Mouse (Mus musculus) adrenal gland, postnatal 25 days (tissue): Measurements from ENCODE around the gene Tmem238. TPM values are rescaled to one million over a fixed set of nuclear protein-coding genes. Genes with fewer than 3 reads are reported as not detected.

Source experiments
- DNase-seq: peaks from one replicate; pipeline ENCODE4 v3.0.0; 2021; ENCODE audit warnings: mixed read lengths
- total RNA-seq: library from RNA; stranded (reverse); gene quantifications from 2 replicates; pipeline ENCODE4 v1.2.3, GENCODE M21; 2021

Tmem238 gene
- total RNA-seq, 1 experiment from 2014 or later: 13.4 TPM

DNA sequence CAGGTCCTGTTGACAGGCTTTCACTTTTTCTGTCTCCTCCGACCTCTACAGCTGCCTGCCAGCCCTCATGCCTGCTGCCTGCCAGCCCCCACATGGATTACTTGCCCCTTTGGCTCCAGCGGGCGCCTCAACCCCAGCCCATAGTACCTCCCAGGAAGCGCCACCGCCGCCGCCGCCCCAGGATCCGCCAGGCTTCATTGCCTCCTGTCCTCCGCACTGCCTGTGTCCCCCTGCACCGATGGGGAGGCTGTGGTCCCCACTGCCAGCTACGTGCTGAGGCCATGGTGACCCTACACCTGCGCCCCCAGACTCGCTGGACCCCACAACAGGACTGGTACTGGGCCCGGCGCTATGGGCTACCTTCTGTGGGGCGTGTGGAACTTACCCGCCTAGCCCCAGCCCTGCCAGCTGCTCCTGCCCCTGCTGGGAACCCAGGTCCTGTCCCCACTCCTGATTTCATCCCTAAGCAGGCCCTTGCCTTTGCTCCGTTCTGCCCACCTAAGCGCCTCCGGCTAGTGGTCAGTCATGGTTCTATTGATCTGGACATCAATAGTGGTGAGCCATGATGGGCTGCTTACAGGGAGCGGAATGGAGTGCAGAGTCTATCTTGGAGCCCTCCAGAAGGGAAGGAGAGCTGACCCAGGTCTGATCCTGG, 43.0 kb downstream of the Tmem238 start:
- DNase-seq: no peak

- no peak for DNase-seq
Measured at GRCm38 (mm10) chr7:4744886-4745285, 44.6 kb downstream of the Tmem238 start.

GRCm38 (mm10) chr7:4743354-4743753, 46.1 kb downstream of the Tmem238 start:
- no peak for DNase-seq

DNA sequence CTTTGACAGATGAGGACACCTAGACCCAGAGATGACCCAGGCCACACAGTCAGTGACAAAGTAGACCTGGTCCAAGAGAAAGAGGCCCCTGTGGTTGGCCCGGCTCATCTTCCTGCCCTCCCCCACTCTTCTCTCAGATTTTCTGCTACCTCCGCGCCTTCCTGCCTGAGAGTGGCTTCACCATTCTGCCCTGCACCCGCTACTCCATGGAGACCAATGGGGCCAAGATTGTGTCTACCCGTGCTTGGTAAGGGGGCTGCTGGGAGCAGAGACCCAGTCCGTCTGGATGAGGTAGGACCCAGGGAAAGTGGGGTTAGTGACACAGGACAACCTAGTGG, 47.0 kb downstream of the Tmem238 start:
- DNase-seq: no peak

GRCm38 (mm10) chr7:4741672-4742481, 47.6 kb downstream of the Tmem238 start:
- no peak for DNase-seq

DNA sequence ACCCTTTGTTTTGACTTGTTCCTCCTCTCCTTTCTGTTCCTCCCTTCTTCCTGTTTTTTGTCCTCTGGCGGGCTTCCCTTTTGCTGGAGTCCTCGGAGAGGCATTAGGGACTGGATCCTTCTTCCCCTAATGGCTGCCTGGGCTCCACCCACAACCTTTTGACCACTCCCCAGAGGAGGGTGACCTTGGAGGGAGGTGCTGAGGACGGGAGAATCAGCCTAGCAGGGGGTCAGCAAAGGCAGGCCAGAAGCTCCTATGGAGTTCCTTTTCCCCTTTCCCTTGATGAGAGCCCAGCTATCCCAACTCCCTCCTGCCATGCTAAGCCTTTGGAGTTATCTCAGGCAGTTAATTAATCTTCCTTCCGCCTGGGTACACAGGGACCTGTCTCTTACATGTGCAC, 48.3 kb downstream of the Tmem238 start:
- peak; percentile 54 for DNase-seq

DNA sequence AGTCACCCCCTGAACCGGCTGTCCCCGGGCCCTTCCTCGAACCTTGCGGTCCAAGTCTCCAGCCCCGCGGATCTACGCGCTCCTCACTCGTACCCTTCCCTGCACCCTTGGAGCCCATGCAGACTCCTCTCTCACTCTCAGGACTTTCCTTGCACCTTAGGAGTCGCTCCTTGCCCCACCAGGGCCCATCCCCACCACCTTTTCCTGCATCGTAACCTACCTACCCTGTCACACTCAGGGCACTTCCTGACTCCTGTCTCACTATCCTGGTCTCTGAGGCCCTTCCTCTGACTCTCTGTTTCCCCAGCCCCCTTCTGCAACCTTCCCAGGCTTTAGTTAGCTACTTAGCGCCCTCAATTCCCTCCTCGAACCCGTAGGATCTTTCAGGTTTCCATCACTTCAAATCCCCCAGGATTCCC, 49.1 kb downstream of the Tmem238 start:
- no peak for DNase-seq

- DNase-seq: peak; percentile 92
Measured at GRCm38 (mm10) chr7:4739544-4740275, 49.7 kb downstream of the Tmem238 start, which contains the start of gene Kmt5c. TSS of gene Kmt5c (plus strand) at chr7:4740115.

GRCm38 (mm10) chr7:4739041-4739543, 50.4 kb downstream of the Tmem238 start:
- no peak for DNase-seq

Other genes starting within 250 kb of the Tmem238 start
- 7.0 and 8.9 TPM in 2 replicates for gene Syt5, start 242.1 kb downstream of the Tmem238 start, total RNA-seq
- not detected in 2 replicates for gene Ptprh, start 185.6 kb downstream of the Tmem238 start, total RNA-seq
- 9.3 and 10.2 TPM in 2 replicates for gene Tmem86b, start 158.2 kb downstream of the Tmem238 start, total RNA-seq
- gene Ppp6r1, start 130.6 kb downstream of the Tmem238 start, total RNA-seq: 98.1 and 99.6 TPM in 2 replicates
- 42.2 and 47.8 TPM in 2 replicates for gene Hspbp1, start 104.6 kb downstream of the Tmem238 start, total RNA-seq
- gene Brsk1, start 99.1 kb downstream of the Tmem238 start, total RNA-seq: 4.2 and 6.5 TPM in 2 replicates
- 0.24 TPM in 1 of 2 replicates, not detected in the other for gene Tmem150b, start 64.4 kb downstream of the Tmem238 start, total RNA-seq
- gene Kmt5c, start 49.5 kb downstream of the Tmem238 start, total RNA-seq: 64.5 and 70.1 TPM in 2 replicates
- 9.4 and 10.6 TPM in 2 replicates for gene Cox6b2, start 36.6 kb downstream of the Tmem238 start, total RNA-seq
- gene Fam71e2, start 18.4 kb downstream of the Tmem238 start, total RNA-seq: not detected in 2 replicates
- 0.15 TPM in 1 of 2 replicates, not detected in the other for gene Il11, start 6.8 kb downstream of the Tmem238 start, total RNA-seq
- gene Tmem190, start 6.7 kb downstream of the Tmem238 start, total RNA-seq: not detected in 2 replicates
- gene Rpl28, start 3.2 kb upstream of the Tmem238 start, total RNA-seq: 922 and 1,210 TPM in 2 replicates
- gene Ube2s, start 22.9 kb upstream of the Tmem238 start, total RNA-seq: 114 and 127 TPM in 2 replicates
- 2.0 and 2.2 TPM in 2 replicates for gene Shisa7, start 55.0 kb upstream of the Tmem238 start, total RNA-seq
- 24.0 and 30.5 TPM in 2 replicates for gene Isoc2b, start 80.6 kb upstream of the Tmem238 start, total RNA-seq
- gene Isoc2a, start 87.5 kb upstream of the Tmem238 start, total RNA-seq: 42.1 and 48.2 TPM in 2 replicates
- gene Gm36210, start 116.9 kb upstream of the Tmem238 start, total RNA-seq: not detected in 2 replicates
- gene Zfp628, start 125.6 kb upstream of the Tmem238 start, total RNA-seq: 16.4 and 19.0 TPM in 2 replicates
- 7.7 and 9.1 TPM in 2 replicates for gene Nat14, start 132.4 kb upstream of the Tmem238 start, total RNA-seq
- 2.0 and 3.2 TPM in 2 replicates for gene Ssc5d, start 136.1 kb upstream of the Tmem238 start, total RNA-seq
- gene Sbk2, start 174.8 kb upstream of the Tmem238 start, total RNA-seq: 0.55 TPM in 1 of 2 replicates, not detected in the other
- 0.15 TPM in 1 of 2 replicates, not detected in the other for gene Sbk3, start 181.5 kb upstream of the Tmem238 start, total RNA-seq
- 21.1 and 31.6 TPM in 2 replicates for gene Zfp579, start 206.5 kb upstream of the Tmem238 start, total RNA-seq
- gene Zfp524, start 224.8 kb upstream of the Tmem238 start, total RNA-seq: 15.3 and 17.6 TPM in 2 replicates
- 18.7 and 26.4 TPM in 2 replicates for gene Fiz1, start 225.0 kb upstream of the Tmem238 start, total RNA-seq
- not detected in 2 replicates for gene Gm44973, start 225.8 kb upstream of the Tmem238 start, total RNA-seq
- gene Zfp865, start 230.7 kb upstream of the Tmem238 start, total RNA-seq: 27.7 and 34.3 TPM in 2 replicates
- gene Ccdc106, start 230.9 kb upstream of the Tmem238 start, total RNA-seq: 1.00 and 1.1 TPM in 2 replicates
- gene 4632433K11Rik, start 244.5 kb upstream of the Tmem238 start, total RNA-seq: 1.1 TPM in 1 of 2 replicates, not detected in the other
- gene Zfp784, start 248.8 kb upstream of the Tmem238 start, total RNA-seq: 4.7 and 5.5 TPM in 2 replicates